Mouse (Mus musculus): ENCODE measurements at regions not wholly inside any gene's neighbourhood (a gene's known extent, or its start where the extent isn't known, plus 50 kb on each side); places are given as distances from the start of the nearest gene placed in this dataset.
A peak's percentile ranks its signal among the peaks of the same experiment; 100 is the strongest.

DNA sequence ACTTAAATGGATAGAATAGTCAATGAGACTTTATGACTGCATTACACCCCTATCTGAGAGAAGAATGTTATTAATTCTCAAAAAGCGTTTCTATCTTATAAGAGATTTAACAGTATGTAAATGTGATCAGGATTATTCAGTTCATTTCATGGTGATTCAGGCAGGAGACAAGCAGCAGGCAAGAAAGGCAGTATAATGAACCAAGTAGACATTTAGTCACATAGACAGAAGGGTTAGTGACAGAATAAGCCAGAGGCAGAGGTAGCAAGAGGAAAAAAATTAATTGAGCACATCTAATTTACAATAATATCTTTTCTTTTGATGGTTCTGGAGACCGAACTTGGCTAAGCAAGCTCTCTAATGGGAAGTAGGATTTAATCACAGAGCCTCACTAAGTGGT is 102.9 kb upstream of the Rsrc1 start:
- Histone ChIP-seq H3K36me3 (ENCODE audit: insufficient read depth) (no peaks in the 10 kb centered on the region), H3K4me3 (ENCODE audit: low read depth, low read length) (no peak overlapping the region), H3K27me3 (ENCODE audit: insufficient read depth, low read length) (no peaks in the 10 kb centered on the region), H3K27ac (ENCODE audit: low read depth, low read length) (no peak overlapping the region), H3K4me1 (ENCODE audit: insufficient read depth) (no peaks in the 10 kb centered on the region), H3K9me3 (ENCODE audit: low read length) (no peaks in the 10 kb centered on the region), H3K9ac (no peak overlapping the region), H3K4me2 (ENCODE audit: low read depth) (no peak overlapping the region)
- DNase-seq: no peak
- no peak; the same call in 1 of the 2 replicates for ATAC-seq
- TF ChIP-seq CTCF (IDR thresholded peaks at IDR 0.05; ENCODE audit: low read depth): no peak
- WGBS: 43% methylated on average over 2 of the region's 2 CpGs

DNA sequence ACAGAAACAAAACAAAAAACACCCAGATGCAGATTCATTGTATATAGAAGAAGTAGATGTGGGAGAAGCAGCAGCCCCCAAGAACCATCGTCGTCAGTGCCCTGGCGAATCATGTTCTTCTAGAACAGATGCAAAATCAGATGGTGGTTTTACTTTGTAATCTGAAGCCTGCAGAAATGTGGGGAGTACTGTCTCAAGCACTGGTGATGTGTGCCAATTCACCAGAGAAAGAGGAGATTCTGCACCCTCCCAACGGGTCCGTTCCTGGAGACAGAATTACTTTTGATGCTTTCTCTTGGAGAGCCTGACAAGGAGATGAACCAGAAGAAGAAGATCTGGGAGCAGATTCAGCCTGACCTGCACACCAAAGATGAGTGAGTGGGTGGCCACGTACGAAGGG is 98.5 kb upstream of the Rsrc1 start:
- no peaks in the 10 kb centered on the region for H3K27me3 ChIP-seq (ENCODE audit: insufficient read depth, low read length)
- no peaks in the 10 kb centered on the region for H3K36me3 ChIP-seq (ENCODE audit: insufficient read depth)
- ATAC-seq: peak; percentile 36; the same call in 1 of the 2 replicates
- no peak overlapping the region for H3K9ac ChIP-seq
- no peak overlapping the region for H3K4me3 ChIP-seq (ENCODE audit: low read depth, low read length)
- WGBS: 75% methylated on average over 7 of the region's 7 CpGs
- no peak for TF ChIP-seq CTCF (IDR thresholded peaks at IDR 0.05; ENCODE audit: low read depth)
- no peaks in the 10 kb centered on the region for H3K4me1 ChIP-seq (ENCODE audit: insufficient read depth)
- no peaks in the 10 kb centered on the region for H3K9me3 ChIP-seq (ENCODE audit: low read length)
- no peak overlapping the region for H3K4me2 ChIP-seq (ENCODE audit: low read depth)
- DNase-seq: peak; percentile 5
- H3K27ac ChIP-seq (ENCODE audit: low read depth, low read length): no peak overlapping the region

DNA sequence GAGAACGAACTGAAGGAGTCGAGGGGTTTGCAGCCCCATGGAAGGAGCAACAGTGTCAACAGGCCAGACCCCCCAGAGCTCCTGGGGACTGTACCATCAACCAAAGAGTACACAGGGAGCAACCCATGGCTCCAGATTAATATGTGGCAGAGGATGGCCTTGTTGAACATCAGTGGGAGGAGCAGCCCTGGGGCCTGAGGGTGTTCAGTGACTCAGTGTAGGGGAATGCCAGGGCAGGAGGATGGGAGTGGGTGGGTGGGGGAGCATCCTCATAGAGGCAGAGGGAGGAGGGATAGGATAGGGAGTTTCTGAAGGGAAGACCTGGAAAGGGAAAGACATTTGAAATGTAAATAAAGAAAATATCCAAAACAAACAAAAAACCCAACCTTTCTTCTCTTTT is 85.5 kb upstream of the Rsrc1 start:
- ATAC-seq (no peak), DNase-seq (no peak)
- 80% methylated on average over 2 of the region's 2 CpGs for WGBS
- H3K27ac ChIP-seq (ENCODE audit: low read depth, low read length): no peak overlapping the region
- no peak overlapping the region for H3K4me3 ChIP-seq (ENCODE audit: low read depth, low read length)
- no peaks in the 10 kb centered on the region for H3K36me3 ChIP-seq (ENCODE audit: insufficient read depth)
- no peaks in the 10 kb centered on the region for H3K9me3 ChIP-seq (ENCODE audit: low read length)
- H3K27me3 ChIP-seq (ENCODE audit: insufficient read depth, low read length): no peaks in the 10 kb centered on the region
- H3K4me1 ChIP-seq (ENCODE audit: insufficient read depth): no peaks in the 10 kb centered on the region
- H3K9ac ChIP-seq: no peak overlapping the region
- no peak for TF ChIP-seq CTCF (IDR thresholded peaks at IDR 0.05; ENCODE audit: low read depth)
- H3K4me2 ChIP-seq (ENCODE audit: low read depth): no peak overlapping the region

Data from forebrain, postnatal 0 days (tissue).